Mouse (Mus musculus) layer of hippocampus, adult 8-10 months (tissue): ENCODE measurements around the gene Mmel1. TPM values are rescaled to one million over a fixed set of nuclear protein-coding genes. Genes with fewer than 3 reads are reported as not detected.
A peak's percentile ranks its signal among the peaks of the same experiment; 100 is the strongest.

Experiments
- DNase-seq, 2 experiments: peaks; one replicate each; pipeline ENCODE4 v3.0.0; 2022; ENCODE audit warnings: low spot score in 2 of 2
- total RNA-seq, 4 experiments: library from RNA; stranded (reverse); gene quantifications; 2 replicates each; pipeline ENCODE4 v1.2.4; 2022

The Mmel1 gene
- total RNA-seq, 4 experiments from 2014 or later, result 0.25 to 0.73 (median 0.41) TPM

DNA sequence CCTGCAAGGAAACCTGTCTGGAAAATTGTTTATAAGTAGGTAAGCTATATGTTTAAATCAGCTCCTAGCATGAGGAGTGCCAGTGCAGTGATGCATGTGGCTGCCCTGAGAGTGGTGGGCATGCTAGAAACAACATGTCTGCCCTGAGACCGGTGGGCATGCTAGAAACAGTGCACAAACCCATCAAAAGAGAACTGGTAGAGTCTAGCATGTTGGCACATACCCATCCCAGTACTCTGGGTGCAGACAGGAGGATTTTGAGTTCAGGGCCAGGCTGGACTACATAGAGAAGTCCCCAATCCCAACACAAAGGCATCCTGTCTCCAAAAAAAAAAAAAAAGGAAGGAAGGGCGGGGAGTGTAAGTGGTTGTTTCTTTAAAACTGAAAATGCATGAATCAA, 65.4 kb downstream of the Mmel1 start:
- no peak for DNase-seq

DNA sequence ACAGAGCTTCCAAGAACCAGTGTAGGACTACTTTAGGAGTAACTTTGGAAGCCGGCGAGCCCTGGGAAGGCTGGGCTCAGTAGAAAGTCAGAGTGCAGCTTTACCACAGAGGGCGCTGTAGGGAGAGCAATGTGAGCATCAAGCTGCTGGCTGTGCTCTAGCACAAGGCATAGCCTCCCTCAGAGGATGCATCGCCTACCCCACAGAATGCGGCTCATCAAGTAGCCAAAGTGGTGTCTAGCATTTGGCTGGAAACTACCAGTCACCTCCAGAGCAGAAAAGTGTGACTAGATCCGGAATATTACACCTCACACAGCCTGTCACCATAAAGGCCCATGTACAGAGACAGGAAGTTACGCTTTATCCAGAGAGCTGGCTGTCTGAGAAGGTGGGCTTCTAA, 66.4 kb downstream of the Mmel1 start:
- DNase-seq, result no peak

DNA sequence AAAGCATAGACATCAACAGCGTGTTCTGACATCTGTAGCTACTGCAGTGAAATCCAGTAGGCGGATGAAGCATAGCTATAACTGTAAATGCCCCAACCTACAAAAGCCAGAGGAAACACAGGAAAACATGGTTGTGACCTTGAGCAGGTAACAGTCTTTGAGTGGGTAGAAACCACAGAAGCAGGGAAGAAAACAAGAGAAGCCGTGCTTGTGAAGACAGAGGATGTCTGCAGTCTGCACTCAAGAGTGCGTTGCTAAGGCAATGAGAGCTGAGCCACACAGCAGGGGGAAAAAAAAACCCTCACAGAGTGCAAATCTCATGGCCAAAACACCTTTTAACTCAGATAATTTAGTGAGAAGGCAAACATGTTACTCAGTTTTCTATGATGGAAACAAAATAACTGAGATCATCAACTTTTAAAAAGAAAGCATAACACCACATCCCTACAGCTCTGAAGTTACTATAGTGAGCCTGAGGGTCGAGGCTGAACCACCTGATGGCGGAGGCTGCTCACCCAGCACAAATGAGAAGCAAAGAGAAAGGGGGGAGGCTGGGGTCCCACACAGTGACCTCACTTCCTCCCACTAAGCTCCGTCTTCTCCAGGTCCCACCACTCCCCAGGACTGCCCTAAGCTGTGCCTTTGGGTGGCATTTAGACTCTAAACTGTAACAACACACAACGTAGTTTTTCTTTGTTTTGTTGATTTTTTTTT, 67.3 kb downstream of the Mmel1 start:
- no peak for DNase-seq

DNA sequence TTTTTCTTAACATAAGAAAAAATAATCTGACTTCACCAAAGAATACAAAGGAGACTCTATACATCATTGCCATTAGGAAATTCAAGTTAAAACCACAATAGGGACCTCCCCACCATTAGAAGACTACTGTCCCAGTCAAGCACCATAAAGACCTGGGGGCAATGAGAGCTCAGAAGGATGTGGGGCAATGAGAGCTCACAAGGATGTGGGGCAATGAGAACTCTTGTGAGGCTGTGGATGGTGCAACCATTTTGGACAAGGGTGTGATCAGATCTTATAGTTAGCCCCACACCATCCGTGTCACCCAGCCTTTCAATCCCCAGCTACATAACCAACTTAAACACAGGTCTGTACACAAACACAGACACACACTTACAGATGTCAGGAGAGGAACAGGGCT, 68.4 kb downstream of the Mmel1 start:
- DNase-seq, result no peak

DNA sequence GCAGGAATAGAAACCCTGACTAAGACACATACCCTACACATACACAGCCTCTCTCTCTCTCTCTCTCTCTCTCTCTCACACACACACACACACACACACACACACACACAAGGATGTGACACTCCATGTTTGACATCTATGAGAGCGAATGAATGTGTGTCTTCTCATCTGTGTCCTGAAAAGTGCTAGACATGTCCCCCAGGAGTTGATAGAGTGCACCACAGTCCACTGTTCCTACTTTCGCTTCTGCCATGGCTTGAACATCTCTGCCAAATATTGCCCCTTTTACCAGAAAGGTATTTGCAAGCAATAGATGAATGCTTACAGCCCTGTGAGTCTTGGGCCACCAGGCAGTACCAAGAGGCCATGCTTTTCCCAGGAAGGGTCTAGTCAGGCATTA, 70.8 kb downstream of the Mmel1 start:
- no peak for DNase-seq

DNA sequence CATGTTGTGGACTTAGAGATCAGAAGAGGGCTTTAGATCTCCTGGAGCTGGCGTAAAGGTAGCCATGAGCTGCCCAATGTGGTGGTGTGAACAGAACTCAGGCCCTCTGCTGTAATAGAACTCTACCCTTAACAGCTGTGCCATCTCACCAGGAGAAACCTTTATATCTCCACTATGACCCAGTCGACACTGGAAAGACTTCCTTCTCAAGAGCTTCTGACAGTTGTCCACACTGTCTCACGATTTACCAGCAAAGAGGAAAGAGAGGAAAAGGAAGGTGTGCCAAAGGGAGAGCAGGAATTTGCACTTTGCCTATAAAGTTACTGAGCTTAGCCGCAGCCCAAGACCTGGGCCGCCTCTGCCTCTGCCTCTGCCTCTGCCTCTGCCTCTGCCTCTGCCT, 72.4 kb downstream of the Mmel1 start:
- no peak for DNase-seq

DNA sequence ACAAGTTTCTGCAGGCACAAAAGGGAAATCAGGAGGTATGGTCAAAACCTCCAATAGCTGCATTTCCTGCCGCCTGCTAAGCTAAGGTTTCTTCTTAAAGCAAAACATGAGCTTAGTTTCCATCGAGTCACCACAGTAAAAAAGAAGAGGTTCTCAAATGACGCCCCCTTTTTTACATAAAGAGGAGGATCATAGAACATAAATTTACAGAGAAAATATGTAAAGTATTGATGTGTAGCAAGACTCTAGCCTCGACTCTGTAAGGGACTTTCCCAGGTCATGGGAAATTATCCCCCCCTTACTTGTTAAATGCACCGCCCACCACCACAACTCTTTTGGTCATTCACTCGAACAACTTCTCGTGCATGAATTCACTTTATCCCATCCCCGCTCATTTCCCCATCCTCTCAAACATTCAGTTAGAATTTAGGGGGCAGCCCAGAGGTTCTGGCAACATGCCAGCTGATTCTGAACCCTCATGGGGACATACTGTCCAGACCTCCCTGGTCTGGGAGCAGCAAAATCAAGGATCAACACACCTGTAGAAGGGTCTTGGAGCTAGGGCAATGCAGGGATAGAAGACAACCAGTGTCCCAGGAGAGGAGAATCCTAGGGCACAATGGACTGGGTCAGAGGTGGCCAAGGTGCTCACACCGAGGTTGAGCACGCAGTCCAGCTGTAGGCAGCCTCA, 73.4 kb downstream of the Mmel1 start:
- no peak for DNase-seq

DNA sequence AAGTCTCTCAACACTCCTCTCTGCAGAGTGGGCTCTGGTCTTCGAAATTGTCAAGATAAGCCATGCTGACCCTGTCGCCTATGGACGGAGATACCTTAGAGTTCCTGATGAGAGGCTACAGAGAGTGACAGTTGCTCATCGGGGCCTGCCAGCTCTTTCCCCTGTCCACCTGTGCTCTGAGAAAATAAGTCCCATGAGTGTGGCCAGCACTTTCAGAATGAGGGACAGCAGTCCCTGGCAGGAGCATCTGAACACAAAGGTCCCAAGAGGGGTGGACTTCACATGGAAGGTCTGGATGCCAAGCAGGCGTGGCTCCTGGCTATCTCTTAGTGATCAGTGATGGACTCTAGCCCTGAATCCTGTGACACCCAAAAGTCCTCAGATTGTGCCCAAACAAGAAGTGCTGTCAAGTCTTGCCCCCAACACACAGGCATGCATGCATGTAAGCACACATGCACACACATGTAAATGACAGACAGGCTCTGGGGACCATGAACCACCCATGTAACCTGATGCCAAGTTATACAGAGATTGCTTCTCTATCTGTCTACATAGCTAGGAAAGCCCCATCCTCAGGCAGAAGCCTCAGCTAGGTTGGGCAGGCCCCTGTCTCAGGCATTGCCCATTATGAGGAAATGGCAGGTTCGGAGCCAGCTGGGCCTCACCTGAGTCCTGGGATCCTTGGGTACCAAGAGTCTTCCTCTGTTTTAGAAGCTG, 74.1 kb downstream of the Mmel1 start:
- DNase-seq, result no peak

DNA sequence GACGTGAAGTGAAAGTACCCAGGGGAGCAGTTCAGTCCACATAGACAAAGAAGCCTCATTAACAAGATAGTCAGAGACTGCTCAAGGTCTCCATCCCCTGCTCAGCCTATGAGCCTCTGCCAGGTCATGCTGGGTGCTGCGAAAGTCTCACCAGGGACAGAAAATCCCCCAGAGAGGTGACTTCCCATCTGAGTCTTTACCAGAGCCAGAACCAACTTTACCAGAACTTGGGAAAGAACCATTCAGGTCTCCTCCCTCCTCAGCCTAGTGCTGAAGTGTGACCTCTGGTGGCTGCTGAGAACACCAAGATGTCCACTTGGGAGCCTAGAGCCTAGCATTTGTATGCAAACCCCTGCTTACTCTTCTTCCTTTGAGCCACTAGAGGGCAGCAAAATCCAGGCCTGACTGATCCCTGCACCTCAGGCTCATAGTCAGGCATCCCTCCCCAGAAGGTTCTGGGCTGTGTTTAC, 74.8 kb downstream of the Mmel1 start:
- DNase-seq, result peak; percentile 77 to 80

Other genes with a start within 250 kb of the Mmel1 start
- gene Prdm16, start 232.7 kb upstream of the Mmel1 start, total RNA-seq, result 10 to 100 TPM in 3 of 4 experiments, 1 to 10 TPM in 1; 9.3 to 15.5 (median 13.9) TPM
- gene Actrt2, start 201.7 kb upstream of the Mmel1 start, total RNA-seq, result not detected
- gene Ttc34, start 32.1 kb upstream of the Mmel1 start, total RNA-seq, result 1 to 10 TPM; 2.2 to 3.3 (median 2.8) TPM
- 10 to 100 TPM; 49.5 to 59.8 (median 57.0) TPM for gene Fam213b, start 29.6 kb downstream of the Mmel1 start, total RNA-seq
- gene Tnfrsf14, start 59.0 kb downstream of the Mmel1 start, total RNA-seq, result 1 to 10 TPM; 1.6 to 5.2 (median 3.8) TPM
- 10 to 100 TPM; 15.1 to 33.7 (median 22.6) TPM for gene Hes5, start 91.3 kb downstream of the Mmel1 start, total RNA-seq
- 10 to 100 TPM; 34.4 to 46.8 (median 42.3) TPM for gene Pank4, start 94.5 kb downstream of the Mmel1 start, total RNA-seq
- gene Plch2, start 187.2 kb downstream of the Mmel1 start, total RNA-seq, result 100 to 1,000 TPM in 1 of 4 experiments, 10 to 100 TPM in 3; 85.1 to 110 (median 94.9) TPM
- gene Pex10, start 197.4 kb downstream of the Mmel1 start, total RNA-seq, result 10 to 100 TPM; 18.2 to 25.4 (median 21.9) TPM
- 10 to 100 TPM; 57.4 to 63.2 (median 60.8) TPM for gene Rer1, start 216.8 kb downstream of the Mmel1 start, total RNA-seq
- gene Morn1, start 217.0 kb downstream of the Mmel1 start, total RNA-seq, result 10 to 100 TPM; 11.5 to 19.0 (median 16.4) TPM